Mouse (Mus musculus) retina, postnatal 1 day (tissue): ENCODE measurements around the gene Fgb.

Source experiments
- DNase-seq: peaks from one replicate; pipeline ENCODE4 v3.0.0-alpha.2; 2012

The Fgb gene

DNA sequence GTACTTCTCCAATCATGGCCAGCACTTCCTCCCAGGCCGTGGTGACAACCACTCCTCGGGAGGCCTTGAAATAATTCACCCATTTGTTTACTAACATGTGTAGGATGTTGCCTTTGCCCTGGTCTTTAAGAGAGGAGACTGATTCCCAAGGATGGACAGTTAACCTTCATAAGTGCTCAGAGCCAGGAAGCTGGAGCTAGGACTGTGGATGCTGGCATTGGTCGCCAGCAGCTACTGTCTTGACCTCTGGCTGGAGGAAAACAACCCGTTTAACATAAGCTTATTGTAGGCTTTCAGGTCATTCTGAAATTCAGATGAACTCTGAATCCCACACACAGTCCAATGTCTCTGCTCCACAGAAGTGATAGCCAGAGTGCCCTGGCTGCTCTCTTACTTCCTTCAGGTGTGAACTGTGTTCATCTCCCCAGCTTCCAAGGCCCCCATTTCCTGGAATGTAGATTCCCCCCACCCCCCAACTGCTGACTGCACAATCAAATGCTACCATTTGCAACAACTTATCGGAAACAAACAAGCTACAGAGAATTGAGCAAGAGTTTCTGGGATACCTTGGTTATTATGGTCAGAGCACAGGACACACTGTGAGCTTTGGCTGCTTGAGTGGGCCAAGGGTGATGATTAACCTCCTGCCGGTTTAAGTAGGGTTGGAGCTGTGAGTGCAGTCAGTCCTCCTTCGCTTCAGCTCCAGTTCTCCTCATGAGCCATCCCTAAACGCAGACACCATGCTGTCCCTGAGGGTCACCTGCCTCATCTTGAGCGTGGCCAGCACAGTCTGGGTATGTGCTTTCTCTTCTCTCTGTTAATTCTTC is 24.0 kb downstream of the Fgb start, which contains the start of gene Fga:
Fga (plus strand) TSS at position 602 of the 827 bp plus-strand sequence.
- no peak for DNase-seq

DNA sequence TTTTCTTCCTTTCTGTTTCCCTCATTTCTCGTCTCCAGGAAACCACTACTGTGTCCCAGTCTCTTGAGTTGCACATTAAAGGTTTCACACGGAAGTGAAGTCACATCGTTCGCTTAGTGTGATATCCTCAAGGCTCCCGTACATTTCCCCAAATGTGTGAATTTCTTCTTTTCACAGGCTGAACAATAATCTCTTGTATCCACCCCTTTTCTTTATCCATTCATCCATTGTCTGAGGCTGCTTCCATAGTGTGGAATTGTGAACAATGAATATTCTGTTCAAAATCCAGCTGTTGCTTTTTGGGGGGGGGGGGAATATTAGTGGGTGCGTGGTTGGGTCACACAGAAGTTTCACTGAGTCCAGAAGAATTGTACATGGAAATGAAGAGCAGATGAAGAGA is 24.6 kb downstream of the Fgb start:
- DNase-seq = no peak

DNA sequence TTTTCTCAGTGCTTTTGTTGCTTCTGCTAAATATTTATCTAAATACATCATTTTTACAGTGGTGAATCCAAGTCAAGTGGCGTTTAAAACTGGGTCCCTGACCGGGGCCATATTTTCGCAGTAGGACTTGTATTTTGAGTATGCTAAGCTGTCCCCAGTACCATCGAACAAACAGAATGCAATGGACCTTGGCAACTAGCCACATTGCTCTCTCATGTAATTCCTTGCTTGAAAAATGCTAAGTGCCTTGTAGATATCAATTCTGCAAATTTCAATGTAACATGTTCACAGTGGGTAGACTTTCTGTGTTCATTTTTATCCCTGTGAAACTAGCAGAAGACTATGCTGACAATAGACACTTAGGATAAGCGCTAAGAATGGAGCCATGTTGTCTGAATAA is 28.5 kb downstream of the Fgb start:
- DNase-seq = no peak

DNA sequence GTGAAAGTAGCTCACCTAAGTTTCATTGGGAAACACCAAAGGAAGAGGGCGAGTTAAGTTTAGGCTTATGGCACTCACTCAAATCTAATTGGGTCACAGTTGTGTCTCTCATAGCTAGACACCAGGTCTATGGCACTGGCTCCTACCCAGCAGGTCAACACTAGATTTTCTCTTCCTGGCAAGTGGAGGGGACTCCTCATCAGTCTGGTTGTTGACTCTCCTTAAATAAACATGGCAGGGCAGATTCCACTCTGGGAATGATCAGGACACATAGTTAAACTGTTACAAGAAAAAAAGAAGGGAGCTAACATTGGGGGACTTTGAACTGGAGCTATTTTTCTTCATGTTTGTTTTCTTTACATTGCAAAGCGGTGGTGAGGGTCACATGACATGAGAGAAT is 29.3 kb downstream of the Fgb start:
- DNase-seq = no peak

DNA sequence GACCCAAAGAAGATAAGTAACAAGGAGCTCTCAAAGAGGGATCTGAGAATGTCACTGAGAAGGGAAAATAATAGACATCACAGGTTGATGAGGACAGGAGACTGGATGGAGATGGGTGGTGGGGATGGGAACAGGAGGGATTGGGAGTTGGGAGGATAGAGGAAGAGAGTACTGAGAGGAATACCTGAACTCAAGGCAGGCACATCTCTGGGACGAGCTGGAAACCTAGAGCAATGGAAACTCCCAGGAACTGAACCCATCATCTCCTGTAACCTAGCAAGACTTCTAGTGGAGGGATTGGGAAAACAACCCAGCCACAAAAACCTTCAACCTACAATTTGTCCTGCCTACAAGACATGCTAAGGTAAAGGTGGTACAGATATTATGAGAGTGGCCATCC is 33.4 kb downstream of the Fgb start:
- no peak for DNase-seq

DNA sequence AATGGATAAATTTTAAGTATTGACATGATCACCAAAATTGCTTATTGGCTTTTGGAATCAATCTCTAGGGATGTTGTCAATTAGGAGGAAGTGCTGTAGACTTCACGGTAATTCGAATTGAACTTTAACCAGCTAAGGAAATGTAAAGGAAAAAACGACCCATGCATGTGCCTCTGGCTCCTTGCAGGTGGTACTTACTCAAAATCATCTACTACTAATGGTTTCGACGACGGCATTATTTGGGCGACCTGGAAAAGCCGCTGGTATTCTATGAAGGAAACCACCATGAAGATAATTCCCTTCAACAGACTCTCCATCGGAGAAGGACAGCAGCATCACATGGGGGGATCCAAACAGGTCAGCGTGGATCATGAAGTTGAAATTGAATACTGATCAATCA is 35.7 kb downstream of the Fgb start:
- no peak for DNase-seq

DNA sequence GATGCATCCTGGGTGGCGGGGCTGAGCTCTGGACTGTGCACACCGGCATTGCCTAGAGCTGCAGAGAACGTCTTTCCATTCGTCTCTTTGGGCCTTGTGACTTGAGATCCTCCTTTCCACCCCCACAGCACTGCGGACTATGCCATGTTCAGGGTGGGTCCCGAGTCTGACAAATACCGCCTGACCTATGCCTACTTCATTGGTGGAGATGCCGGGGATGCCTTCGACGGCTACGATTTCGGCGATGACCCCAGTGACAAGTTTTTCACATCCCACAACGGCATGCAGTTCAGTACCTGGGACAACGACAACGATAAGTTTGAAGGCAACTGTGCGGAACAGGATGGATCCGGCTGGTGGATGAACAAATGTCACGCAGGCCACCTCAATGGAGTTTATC is 37.0 kb downstream of the Fgb start:
- DNase-seq = no peak

DNA sequence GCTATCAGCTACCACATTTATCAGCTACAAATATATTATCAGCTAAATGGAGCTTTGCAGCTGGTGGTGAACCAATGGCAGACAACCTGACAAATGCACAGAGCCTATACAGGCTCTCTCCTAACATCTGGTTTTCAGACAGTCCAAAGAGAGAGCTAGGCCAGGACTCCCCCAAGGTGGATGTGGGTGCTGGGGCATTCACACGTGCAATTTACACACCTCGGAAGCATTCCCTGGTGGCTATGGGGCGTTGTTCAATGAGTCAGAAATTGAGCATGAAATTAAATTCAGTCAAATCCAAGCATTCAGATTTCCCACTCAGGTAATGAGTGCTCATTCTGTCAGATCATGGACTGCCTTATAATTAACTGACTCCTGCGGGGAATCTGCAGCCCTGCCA is 38.1 kb downstream of the Fgb start:
- no peak for DNase-seq

DNA sequence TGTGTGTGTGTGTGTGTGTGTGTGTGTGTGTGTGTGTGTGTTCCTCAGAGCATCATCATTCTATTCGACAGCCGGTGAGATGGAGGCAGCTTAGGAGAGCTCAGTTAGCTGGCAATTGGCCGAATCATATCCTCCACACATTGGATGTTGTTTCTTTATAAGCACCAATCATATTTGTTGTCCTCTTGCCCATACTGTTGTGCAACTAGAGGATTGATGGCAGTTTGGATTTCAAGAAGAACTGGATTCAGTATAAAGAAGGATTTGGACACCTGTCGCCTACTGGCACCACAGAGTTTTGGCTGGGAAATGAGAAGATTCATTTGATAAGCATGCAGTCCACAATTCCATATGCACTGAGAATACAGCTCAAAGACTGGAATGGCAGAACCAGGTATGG is 38.5 kb downstream of the Fgb start:
- no peak for DNase-seq

DNA sequence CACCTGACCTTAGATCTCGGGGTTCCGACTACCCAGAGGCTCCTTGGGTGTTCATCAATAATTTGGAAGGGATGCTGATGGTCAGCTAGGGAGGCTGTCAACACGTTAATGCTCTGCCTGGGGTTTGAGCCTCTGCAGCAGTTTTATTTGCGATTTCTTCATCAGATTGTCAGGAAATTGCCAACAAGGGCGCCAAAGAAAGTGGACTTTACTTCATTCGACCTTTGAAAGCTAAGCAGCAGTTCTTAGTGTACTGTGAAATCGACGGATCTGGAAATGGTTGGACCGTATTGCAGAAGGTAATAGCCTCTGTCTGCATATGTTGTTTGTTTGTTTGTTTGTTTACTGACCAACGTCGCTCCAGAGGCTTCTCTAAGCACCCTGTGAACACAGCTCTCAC is 39.4 kb downstream of the Fgb start:
- no peak for DNase-seq

DNA sequence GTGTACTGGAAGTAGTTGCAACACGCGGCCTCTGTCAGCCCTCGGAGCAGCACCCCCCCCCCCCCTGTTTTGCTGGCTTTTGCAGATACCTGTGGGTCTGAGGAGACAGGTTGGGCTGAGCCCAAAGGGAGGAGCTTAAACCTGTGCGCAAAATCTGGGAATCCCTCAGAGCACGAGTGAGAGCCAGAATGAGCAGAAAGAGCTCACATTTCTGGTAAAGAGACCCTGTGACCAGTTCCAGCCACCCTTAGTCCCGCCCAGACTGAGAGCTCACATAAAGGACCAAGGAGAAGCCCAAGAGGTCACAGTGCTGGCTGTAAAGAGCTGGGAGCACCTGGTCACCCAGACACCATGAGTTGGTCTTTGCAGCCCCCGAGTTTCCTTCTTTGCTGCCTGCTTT is 42.1 kb downstream of the Fgb start, which contains the start of gene Fgg:
Fgg (plus strand) TSS at position 168 of the 400 bp plus-strand sequence.
- no peak for DNase-seq

DNA sequence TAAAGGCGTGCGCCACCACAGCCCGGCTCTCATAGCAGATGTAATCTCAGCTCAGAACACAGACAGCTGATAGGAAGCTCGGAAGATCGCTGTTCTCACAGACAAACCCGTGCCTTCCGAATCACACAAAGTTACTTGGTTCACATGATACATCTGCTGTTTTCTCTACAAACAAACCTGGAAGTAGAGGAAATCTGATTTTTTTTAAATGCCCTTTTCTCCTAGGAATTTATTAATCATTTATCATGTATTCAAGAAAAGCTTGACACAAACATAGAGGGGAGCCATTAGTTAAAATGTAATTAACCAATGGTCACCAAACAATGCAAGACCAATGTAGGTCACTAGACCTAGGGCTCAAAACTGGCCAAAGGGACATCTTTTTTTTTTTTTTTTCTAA is 44.9 kb downstream of the Fgb start:
- DNase-seq = no peak

DNA sequence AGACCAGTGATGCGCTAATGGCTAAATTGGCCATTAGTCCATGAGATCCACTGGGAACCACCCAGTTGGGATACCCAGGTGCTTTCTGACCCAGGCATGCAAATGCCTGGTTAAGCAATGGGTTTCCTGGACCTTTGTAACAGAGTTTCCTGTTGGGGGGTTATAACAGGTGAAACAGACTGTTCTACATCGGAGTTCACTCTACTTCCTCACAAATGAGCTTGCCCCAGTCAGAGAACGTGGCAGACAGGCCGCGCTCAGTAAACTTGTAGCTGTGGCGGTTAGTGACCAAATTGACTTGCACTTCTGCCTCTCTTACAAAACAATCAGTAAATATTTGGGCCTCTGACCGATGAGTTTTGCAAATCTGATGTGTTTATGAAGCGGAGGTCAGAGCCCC is 46.6 kb downstream of the Fgb start:
- DNase-seq = no peak

DNA sequence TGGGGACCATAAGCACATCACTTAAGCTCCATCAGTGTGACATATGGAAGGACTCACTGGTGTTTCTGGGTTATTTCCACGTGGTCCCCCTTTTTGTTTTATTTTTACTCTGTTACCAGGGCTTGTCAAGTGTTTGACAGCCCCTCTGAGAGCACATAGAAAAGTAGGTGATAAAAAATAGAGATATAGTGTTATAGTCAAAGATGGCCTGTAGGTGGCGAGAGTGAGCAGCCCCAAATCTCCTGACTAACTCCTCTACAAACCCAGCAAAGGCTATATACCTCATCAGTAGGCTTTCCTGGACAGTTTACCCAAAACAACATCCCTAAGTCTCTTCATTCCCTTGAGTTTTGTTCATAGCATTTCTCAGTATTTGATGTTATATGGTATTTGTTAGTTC is 47.5 kb downstream of the Fgb start:
- DNase-seq = peak; percentile 55

DNA sequence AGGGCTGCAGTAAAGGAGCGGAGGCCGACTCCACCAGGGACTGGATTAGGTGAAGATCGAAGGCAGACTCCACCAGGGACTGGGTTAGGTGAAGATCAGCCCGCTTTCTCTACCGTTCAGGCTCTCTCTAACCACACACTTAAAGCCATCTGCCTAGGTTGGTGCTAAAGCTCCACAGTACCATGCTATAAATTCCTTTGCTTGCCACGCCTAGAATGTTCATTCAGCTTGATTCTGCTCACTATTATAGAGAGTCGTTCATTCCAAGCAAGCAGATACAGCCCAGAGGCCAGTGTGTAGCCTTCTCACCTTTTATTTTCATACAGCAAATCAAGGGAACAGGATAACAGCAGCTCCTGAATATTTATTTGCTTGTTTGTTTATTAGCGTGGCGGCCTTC is 49.7 kb downstream of the Fgb start:
- no peak for DNase-seq

DNA sequence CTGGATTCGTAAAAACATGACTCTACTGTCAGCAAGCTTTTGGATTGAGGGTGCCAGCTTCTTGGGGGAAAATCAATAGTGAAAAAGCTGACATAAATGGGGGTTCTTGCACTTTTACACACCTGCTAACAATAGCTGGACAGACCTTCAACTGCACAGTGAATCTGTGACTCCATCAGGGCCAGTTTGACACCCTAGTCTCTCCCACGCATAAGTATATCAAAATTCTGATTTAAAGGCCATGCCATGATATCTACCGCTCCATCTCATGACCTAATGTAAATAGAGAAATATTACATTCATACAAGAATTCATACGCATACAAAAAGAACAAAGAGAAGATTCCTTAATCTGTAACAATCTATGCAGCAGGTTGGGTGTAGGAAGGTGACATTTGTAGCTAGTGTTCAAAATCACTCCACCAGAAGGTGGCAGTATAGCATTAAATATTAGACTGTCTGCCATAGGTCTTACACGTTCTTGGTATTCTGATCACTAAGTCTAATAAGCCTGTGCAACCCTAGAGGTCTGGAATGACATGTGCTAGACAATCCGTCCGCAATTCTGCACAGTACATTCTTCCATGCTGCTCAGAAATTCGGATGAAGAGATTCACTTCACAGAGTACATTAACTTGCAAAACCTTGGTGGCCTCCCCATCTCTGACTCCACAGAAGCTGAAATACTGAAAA is 50.7 kb downstream of the Fgb start:
- peak; percentile 88 for DNase-seq

DNA sequence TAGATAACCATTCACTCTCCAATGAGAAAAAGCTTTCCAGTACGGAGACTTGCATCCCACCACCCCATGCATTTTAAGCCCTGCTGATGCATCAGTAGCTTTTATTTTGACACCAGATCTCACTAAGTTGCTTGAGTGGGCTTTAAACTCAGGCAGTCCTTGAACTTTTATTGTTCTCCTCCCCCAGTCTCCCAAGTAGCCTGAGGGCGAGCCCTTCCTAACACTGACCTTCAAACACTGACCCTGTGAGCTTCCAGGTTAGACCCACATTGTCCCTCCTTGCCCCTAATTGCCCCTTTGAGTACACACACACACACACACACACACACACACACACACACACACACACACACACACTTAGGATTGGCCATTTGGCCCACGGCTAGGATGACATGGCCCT is 53.0 kb downstream of the Fgb start:
- DNase-seq = no peak

DNA sequence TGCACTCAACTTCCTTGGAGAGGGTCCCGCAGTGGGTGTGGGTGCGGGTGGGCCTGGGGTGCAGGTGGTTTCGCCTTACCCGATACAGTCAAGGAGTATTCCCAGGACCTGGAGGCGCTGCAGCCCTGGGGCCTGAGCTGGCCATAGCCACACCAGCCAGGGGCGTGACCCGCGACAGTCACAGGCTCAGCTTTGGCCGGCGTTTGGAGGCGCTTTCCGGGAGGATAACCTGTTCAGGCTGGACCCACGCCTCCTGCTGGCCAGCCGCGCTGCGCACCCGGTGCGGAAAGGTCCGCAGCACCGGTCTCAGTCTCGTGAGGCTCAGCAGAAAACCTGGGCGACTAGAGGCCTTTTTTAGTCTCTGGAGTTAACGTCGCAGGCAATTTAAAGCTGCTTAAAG is 54.3 kb downstream of the Fgb start:
- DNase-seq = peak; percentile 73

DNA sequence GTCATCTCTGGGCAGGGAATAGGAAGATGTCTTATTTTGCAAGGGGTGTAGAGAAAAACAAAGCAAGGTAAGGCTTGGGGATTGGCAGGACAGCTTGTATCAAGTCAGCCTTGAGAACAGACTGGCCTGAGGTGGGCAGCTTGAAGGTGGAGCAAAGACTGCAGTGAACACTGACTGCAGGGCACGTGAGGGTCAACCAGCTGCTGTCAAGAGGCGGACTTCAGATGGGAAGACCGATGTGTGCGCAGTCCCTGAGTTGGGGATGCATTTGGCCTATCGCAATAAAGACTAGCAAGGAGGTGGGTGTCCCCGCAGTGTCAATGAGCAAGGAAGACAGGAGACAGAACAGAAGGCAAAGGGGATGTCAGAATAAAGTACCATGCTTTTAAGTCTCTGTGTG is 56.7 kb downstream of the Fgb start:
- DNase-seq = no peak

DNA sequence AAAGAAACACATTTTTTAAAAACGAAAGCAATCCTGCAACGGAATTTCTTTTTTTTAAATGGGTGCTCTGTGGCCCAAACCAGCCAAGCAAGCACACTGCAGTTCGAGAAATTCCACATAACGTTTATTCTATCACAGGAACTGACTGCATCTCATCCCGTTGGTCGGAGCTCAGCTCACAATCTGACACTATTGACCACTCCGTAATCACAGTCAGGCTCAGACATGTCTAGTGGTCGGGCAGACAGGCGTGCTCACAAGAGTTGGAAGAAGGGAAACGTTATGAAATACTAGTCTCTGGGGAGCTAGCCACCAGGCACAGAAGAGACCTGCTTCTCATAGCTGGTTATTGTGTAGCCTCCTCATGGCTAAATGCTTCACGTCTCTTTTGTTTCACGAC is 57.7 kb downstream of the Fgb start:
- no peak for DNase-seq
